Mouse (Mus musculus): ENCODE data around the gene Adk. TPM values are rescaled to one million over a fixed set of nuclear protein-coding genes. Genes with fewer than 3 reads are reported as not detected.
"Not testable (repeated sequence)": the region's sequence is repeated elsewhere in the genome, so short reads cannot be mapped to it uniquely, and the experiment has no call there.

Adk gene
- total RNA-seq, 2 experiments from 2014 or later, result 114 to 134 TPM

- no peak for DNase-seq
Observed at GRCm38 (mm10) chr14:21064321-21064720, 11.9 kb downstream of the Adk start.

- no peak for DNase-seq
Observed at GRCm38 (mm10) chr14:21065490-21066162, 13.3 kb downstream of the Adk start.

GRCm38 (mm10) chr14:21069594-21069993 lies 17.2 kb downstream of the Adk start:
- no peak for DNase-seq

GRCm38 (mm10) chr14:21073981-21074380 lies 21.6 kb downstream of the Adk start:
- DNase-seq, result no peak

- DNase-seq, result peak in 1 of 2 experiments; percentile 14
Observed at GRCm38 (mm10) chr14:21074398-21075320, 22.3 kb downstream of the Adk start.

GRCm38 (mm10) chr14:21075751-21076500 lies 23.6 kb downstream of the Adk start:
- DNase-seq, result peak; percentile 94 to 97

GRCm38 (mm10) chr14:21076501-21077194 lies 24.3 kb downstream of the Adk start:
- peak in 1 of 2 experiments; percentile 41 for DNase-seq

- DNase-seq, result no peak
Observed at GRCm38 (mm10) chr14:21077939-21078338, 25.6 kb downstream of the Adk start.

GRCm38 (mm10) chr14:21078511-21078910 lies 26.1 kb downstream of the Adk start:
- DNase-seq, result no peak

GRCm38 (mm10) chr14:21082823-21083222 lies 30.4 kb downstream of the Adk start:
- no peak for DNase-seq

GRCm38 (mm10) chr14:21085666-21086065 lies 33.3 kb downstream of the Adk start:
- DNase-seq, result no peak

- DNase-seq, result no peak
Observed at GRCm38 (mm10) chr14:21086106-21086505, 33.7 kb downstream of the Adk start.

- DNase-seq, result no peak
Observed at GRCm38 (mm10) chr14:21086827-21087351, 34.5 kb downstream of the Adk start.

GRCm38 (mm10) chr14:21087390-21088060 lies 35.2 kb downstream of the Adk start:
- no peak for DNase-seq

GRCm38 (mm10) chr14:21088731-21089130 lies 36.4 kb downstream of the Adk start:
- DNase-seq, result no peak

- no peak for DNase-seq
Observed at GRCm38 (mm10) chr14:21090400-21090799, 38.0 kb downstream of the Adk start.

GRCm38 (mm10) chr14:21090930-21091486 lies 38.6 kb downstream of the Adk start:
- no peak for DNase-seq

GRCm38 (mm10) chr14:21094161-21094560 lies 41.8 kb downstream of the Adk start:
- not testable (repeated sequence) for DNase-seq

- DNase-seq, result no peak
Observed at GRCm38 (mm10) chr14:21096279-21096678, 43.9 kb downstream of the Adk start.

- DNase-seq, result peak in 1 of 2 experiments; percentile 29
Observed at GRCm38 (mm10) chr14:21096689-21097088, 44.3 kb downstream of the Adk start.

GRCm38 (mm10) chr14:21099371-21099770 lies 47.0 kb downstream of the Adk start:
- DNase-seq, result no peak

All from adrenal gland, postnatal 36 days (tissue).